Mouse (Mus musculus) spleen, adult 12 weeks (tissue): ENCODE data around the gene Ift172.

ENCODE experiments used
- DNase-seq: peaks from one replicate; pipeline ENCODE4 v3.0.0; 2022; ENCODE audit warnings: low spot score

Gene Ift172

GRCm38 (mm10) chr5:31257616-31258015 lies 33.3 kb downstream of the Ift172 start:
- DNase-seq = no peak

GRCm38 (mm10) chr5:31255971-31256370 lies 34.9 kb downstream of the Ift172 start:
- no peak for DNase-seq

- no peak for DNase-seq
These were observed 35.5 kb downstream of the Ift172 start for GRCm38 (mm10) chr5:31255381-31255780.

GRCm38 (mm10) chr5:31254901-31255300 lies 36.0 kb downstream of the Ift172 start:
- no peak for DNase-seq

- no peak for DNase-seq
These were observed 36.5 kb downstream of the Ift172 start for GRCm38 (mm10) chr5:31254452-31254851.

GRCm38 (mm10) chr5:31253806-31254205 lies 37.1 kb downstream of the Ift172 start:
- DNase-seq = no peak

- DNase-seq = no peak
These were observed 37.9 kb downstream of the Ift172 start for GRCm38 (mm10) chr5:31252795-31253545.

GRCm38 (mm10) chr5:31252151-31252550 lies 38.8 kb downstream of the Ift172 start:
- no peak for DNase-seq

GRCm38 (mm10) chr5:31251541-31252101 lies 39.3 kb downstream of the Ift172 start, which contains the start of gene Krtcap3:
Gene Krtcap3, plus strand, starts transcription at chr5:31251691.
- DNase-seq = no peak

- DNase-seq = no peak
These were observed 40.2 kb downstream of the Ift172 start for GRCm38 (mm10) chr5:31250716-31251115.

GRCm38 (mm10) chr5:31242191-31242590 lies 48.7 kb downstream of the Ift172 start:
- no peak for DNase-seq

- no peak for DNase-seq
These were observed 49.3 kb downstream of the Ift172 start for GRCm38 (mm10) chr5:31241522-31242034.

GRCm38 (mm10) chr5:31240637-31241521 lies 50.0 kb downstream of the Ift172 start, which contains the start of the genes Nrbp1 and Gm9970:
Gene Nrbp1, plus strand, starts transcription at chr5:31240864.
Gene Gm9970, minus strand, starts transcription at chr5:31241232.
- peak; percentile 89 for DNase-seq

GRCm38 (mm10) chr5:31226641-31227040 lies 64.3 kb downstream of the Ift172 start:
- DNase-seq = no peak

- no peak for DNase-seq
These were observed 68.2 kb downstream of the Ift172 start for GRCm38 (mm10) chr5:31222696-31223095.

GRCm38 (mm10) chr5:31221304-31221945 lies 69.5 kb downstream of the Ift172 start:
- no peak for DNase-seq

GRCm38 (mm10) chr5:31220448-31221303 lies 70.2 kb downstream of the Ift172 start, which contains the start of gene Ppm1g:
Gene Ppm1g, minus strand, starts transcription at chr5:31220687.
- DNase-seq = peak; percentile 98

GRCm38 (mm10) chr5:31219911-31220447 lies 70.9 kb downstream of the Ift172 start:
- DNase-seq = no peak

- DNase-seq = no peak
These were observed 71.4 kb downstream of the Ift172 start for GRCm38 (mm10) chr5:31219474-31219873.

GRCm38 (mm10) chr5:31219070-31219469 lies 71.8 kb downstream of the Ift172 start:
- no peak for DNase-seq
